In the genomic region with DNA sequence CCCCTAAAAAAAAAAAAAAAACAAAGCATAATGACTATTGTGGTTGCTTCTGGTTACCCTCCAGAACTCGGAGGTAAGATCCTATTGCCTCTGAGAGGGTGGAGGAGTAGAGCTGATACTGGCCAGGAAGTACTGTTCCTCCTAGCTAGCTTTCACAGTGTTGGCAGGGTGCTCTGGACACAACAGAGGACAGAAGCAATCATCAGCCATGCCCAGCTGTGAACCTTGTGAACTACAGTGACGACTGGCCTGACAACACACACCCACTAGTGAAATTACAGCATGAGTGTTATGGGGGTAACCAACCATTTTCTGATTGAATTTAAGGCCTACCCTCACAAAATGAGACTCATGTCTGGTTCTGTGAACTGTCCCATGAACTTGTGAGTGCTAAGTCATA, we compare ENCODE assay signal across 27 mouse cellular contexts. TPM values are rescaled to one million over a fixed set of nuclear protein-coding genes. Genes with fewer than 3 reads are reported as not detected.
"Had no signal": no experiment of that assay in that cellular context is flagged by ENCODE, and none has a peak within 500 bp of the region (broad histone marks: within the 10 kb centered on the region; RNA-seq: fewer than 3 reads in every experiment).

No protein-coding gene starts in this region.

- H3K36me3 ChIP-seq: heart, embryonic 15.5 days; hindbrain, embryonic 10.5 days; hindbrain, embryonic 12.5 days; hindbrain, embryonic 13.5 days; hindbrain, embryonic 15.5 days; intestine, embryonic 15.5 days; kidney, embryonic 15.5 days had no signal

- H3K27ac ChIP-seq: heart, embryonic 15.5 days; hindbrain, embryonic 10.5 days; hindbrain, embryonic 12.5 days; hindbrain, embryonic 13.5 days; hindbrain, embryonic 14.5 days; hindbrain, embryonic 15.5 days; hindbrain, postnatal 0 days; intestine, embryonic 15.5 days; kidney, embryonic 15.5 days; kidney, postnatal 0 days; layer of hippocampus, adult 2 months; left cerebral cortex, adult 2 months had no signal

- H3K27me3 ChIP-seq: heart, embryonic 15.5 days; hindbrain, embryonic 12.5 days; hindbrain, embryonic 13.5 days; hindbrain, embryonic 15.5 days; intestine, embryonic 15.5 days; kidney, embryonic 15.5 days had no signal

- H3K9ac ChIP-seq: heart, embryonic 15.5 days; hindbrain, embryonic 12.5 days; hindbrain, embryonic 13.5 days; hindbrain, embryonic 14.5 days; hindbrain, embryonic 15.5 days; intestine, embryonic 15.5 days; kidney, embryonic 15.5 days had no signal

- H3K9me3 ChIP-seq: heart, embryonic 15.5 days; hindbrain, embryonic 10.5 days; hindbrain, embryonic 12.5 days; hindbrain, embryonic 13.5 days; hindbrain, embryonic 15.5 days; intestine, embryonic 15.5 days; kidney, embryonic 15.5 days had no signal

- DNase-seq: heart, postnatal 10 days; heart, postnatal 14 days; heart, postnatal 36 days; heart, postnatal 4 days; kidney, adult 11 months; kidney, adult 18-20 months; kidney, adult 2 months; kidney, adult 8-10 months; kidney, adult 9 months; layer of hippocampus, adult 9-11 months; layer of hippocampus, postnatal 36 days had no signal

- H3K4me2 ChIP-seq: heart, embryonic 15.5 days; hindbrain, embryonic 12.5 days; hindbrain, embryonic 13.5 days; hindbrain, embryonic 14.5 days; hindbrain, embryonic 15.5 days; intestine, embryonic 15.5 days; kidney, embryonic 15.5 days had no signal

- ATAC-seq: hindbrain, embryonic 16.5 days; hindbrain, postnatal 0 days; intestine, embryonic 15.5 days; intestine, embryonic 16.5 days; intestine, postnatal 0 days had no signal

- H3K4me3 ChIP-seq: heart, embryonic 15.5 days; hindbrain, embryonic 10.5 days; hindbrain, embryonic 12.5 days; hindbrain, embryonic 13.5 days; hindbrain, embryonic 15.5 days; intestine, embryonic 15.5 days; kidney, embryonic 15.5 days; layer of hippocampus, adult 2 months; left cerebral cortex, adult 2 months had no signal

- H3K4me1 ChIP-seq: heart, embryonic 15.5 days; hindbrain, embryonic 10.5 days; hindbrain, embryonic 12.5 days; hindbrain, embryonic 13.5 days; intestine, embryonic 15.5 days; kidney, embryonic 15.5 days had no signal

RNA-seq across cellular contexts. Expression of gene Arhgap20, which starts 11.3 kb away (rescaled TPM):
- total RNA-seq: hematopoietic stem cell, adult 5-6 weeks had no signal
